ENCODE assay signal across 22 mouse cellular contexts in genomic region chr11:84332384-84332783, GRCm38 (mm10).
DNase-seq lines count a peak whose midpoint lies in the region; ATAC-seq and TF ChIP-seq lines count a peak whose summit lies in the region.
"Had no signal": no experiment of that assay in that cellular context is flagged by ENCODE, and none has a peak within 500 bp of the region (broad histone marks: within the 10 kb centered on the region; RNA-seq: fewer than 3 reads in every experiment).

No protein-coding gene starts in this region.

- no peak overlapping the region for H3K4me2 ChIP-seq in hindbrain, embryonic 13.5 days
- no peak overlapping the region for H3K4me2 ChIP-seq in hindbrain, embryonic 11.5 days (replicated peaks; ENCODE audit: low read depth, low read length)
- no peak overlapping the region for H3K4me2 ChIP-seq in midbrain, embryonic 13.5 days (replicated peaks)
- no peak overlapping the region for H3K4me2 ChIP-seq in midbrain, embryonic 16.5 days (ENCODE audit: low read length)
- H3K4me2 ChIP-seq: embryonic facial prominence, embryonic 15.5 days; forebrain, embryonic 15.5 days had no signal

- H3K4me1 ChIP-seq in hindbrain, embryonic 13.5 days (replicated peaks), result peaks cover 7% of the 10 kb centered on the region; the same call in 1 of the 2 replicates
- H3K4me1 ChIP-seq in hindbrain, embryonic 11.5 days (replicated peaks; ENCODE audit: control insufficient read depth, insufficient read depth, low read length), result no peaks in the 10 kb centered on the region
- H3K4me1 ChIP-seq in midbrain, embryonic 13.5 days (replicated peaks), result peaks cover 8% of the 10 kb centered on the region; the same call in 1 of the 2 replicates
- no peaks in the 10 kb centered on the region for H3K4me1 ChIP-seq in midbrain, embryonic 16.5 days (ENCODE audit: control insufficient read depth, insufficient read depth, low read length)
- no peaks in the 10 kb centered on the region; the same call in 1 of the 2 replicates for H3K4me1 ChIP-seq in spleen, adult 2 months (ENCODE audit: control insufficient read depth, insufficient read depth, insufficient read length)
- no peaks in the 10 kb centered on the region for H3K4me1 ChIP-seq in limb, embryonic 10.5 days
- H3K4me1 ChIP-seq: embryonic facial prominence, embryonic 15.5 days; forebrain, embryonic 10.5 days; forebrain, embryonic 15.5 days; heart, embryonic 10.5 days had no signal

- no peak overlapping the region for H3K4me3 ChIP-seq in hindbrain, embryonic 13.5 days
- H3K4me3 ChIP-seq in hindbrain, embryonic 11.5 days (ENCODE audit: low read depth, low read length), result no peak overlapping the region
- no peak overlapping the region for H3K4me3 ChIP-seq in midbrain, embryonic 13.5 days (replicated peaks)
- H3K4me3 ChIP-seq in midbrain, embryonic 16.5 days (ENCODE audit: low read depth, low read length), result no peak overlapping the region
- H3K4me3 ChIP-seq in spleen, adult 2 months (ENCODE audit: extremely low read depth, insufficient read depth, insufficient read length), result no peak overlapping the region
- no peak overlapping the region for H3K4me3 ChIP-seq in limb, embryonic 10.5 days
- H3K4me3 ChIP-seq: embryonic facial prominence, embryonic 15.5 days; erythroblast, embryonic 14.5 days; forebrain, embryonic 10.5 days; forebrain, embryonic 15.5 days; heart, embryonic 10.5 days had no signal

- no peak for ATAC-seq in hindbrain, embryonic 13.5 days (ENCODE audit: low FRiP score)
- no peak for ATAC-seq in hindbrain, embryonic 11.5 days (ENCODE audit: low FRiP score)
- ATAC-seq in midbrain, embryonic 13.5 days, result no peak
- ATAC-seq in midbrain, embryonic 16.5 days, result no peak
- ATAC-seq: forebrain, embryonic 15.5 days; hindbrain, embryonic 16.5 days had no signal

- peak overlapping the region; percentile 48; the same call in 1 of the 2 replicates for H3K27ac ChIP-seq in hindbrain, embryonic 13.5 days
- H3K27ac ChIP-seq in hindbrain, embryonic 11.5 days (ENCODE audit: low read depth, low read length), result no peak overlapping the region
- H3K27ac ChIP-seq in midbrain, embryonic 13.5 days, result peak overlapping the region; percentile 39; the same call in 1 of the 2 replicates
- H3K27ac ChIP-seq in midbrain, embryonic 16.5 days (ENCODE audit: low read length), result no peak overlapping the region
- H3K27ac ChIP-seq in spleen, adult 2 months (ENCODE audit: insufficient read depth, low read length), result peak overlapping the region; percentile 67
- H3K27ac ChIP-seq in limb, embryonic 10.5 days, result no peak overlapping the region
- H3K27ac ChIP-seq: embryonic facial prominence, embryonic 15.5 days; forebrain, embryonic 10.5 days; forebrain, embryonic 15.5 days; heart, embryonic 10.5 days had no signal

- H3K27me3 ChIP-seq in hindbrain, embryonic 13.5 days, result no peaks in the 10 kb centered on the region
- no peaks in the 10 kb centered on the region for H3K27me3 ChIP-seq in hindbrain, embryonic 11.5 days (ENCODE audit: control insufficient read depth, insufficient read depth, low read length)
- no peaks in the 10 kb centered on the region for H3K27me3 ChIP-seq in midbrain, embryonic 13.5 days
- no peaks in the 10 kb centered on the region for H3K27me3 ChIP-seq in midbrain, embryonic 16.5 days (ENCODE audit: control insufficient read depth, insufficient read depth, low read depth, low read length)
- H3K27me3 ChIP-seq in spleen, adult 2 months (ENCODE audit: control insufficient read depth, insufficient read depth, low read length), result no peaks in the 10 kb centered on the region
- H3K27me3 ChIP-seq in limb, embryonic 10.5 days (ENCODE audit: low read depth, poor library complexity, severe bottlenecking), result no peaks in the 10 kb centered on the region
- H3K27me3 ChIP-seq: embryonic facial prominence, embryonic 15.5 days; forebrain, embryonic 15.5 days had no signal

- H3K9ac ChIP-seq in hindbrain, embryonic 13.5 days, result no peak overlapping the region
- H3K9ac ChIP-seq in hindbrain, embryonic 11.5 days (ENCODE audit: low read depth, low read length), result no peak overlapping the region
- no peak overlapping the region for H3K9ac ChIP-seq in midbrain, embryonic 13.5 days (replicated peaks)
- H3K9ac ChIP-seq in midbrain, embryonic 16.5 days (ENCODE audit: low read depth, low read length), result no peak overlapping the region
- H3K9ac ChIP-seq: embryonic facial prominence, embryonic 15.5 days; forebrain, embryonic 15.5 days had no signal

- H3K36me3 ChIP-seq in hindbrain, embryonic 13.5 days, result no peaks in the 10 kb centered on the region
- no peaks in the 10 kb centered on the region for H3K36me3 ChIP-seq in hindbrain, embryonic 11.5 days (ENCODE audit: control insufficient read depth, insufficient read depth, low read length)
- no peaks in the 10 kb centered on the region; the same call in 1 of the 2 replicates for H3K36me3 ChIP-seq in midbrain, embryonic 13.5 days
- H3K36me3 ChIP-seq in midbrain, embryonic 16.5 days (ENCODE audit: control insufficient read depth, insufficient read depth, low read length), result no peaks in the 10 kb centered on the region
- 0 out of 2 replicates have a peak, but pooled peaks cover 2% of the 10 kb centered on the region for H3K36me3 ChIP-seq in spleen, adult 2 months (ENCODE audit: control insufficient read depth, insufficient read depth, low read length)
- H3K36me3 ChIP-seq in limb, embryonic 10.5 days, result peaks cover 10% of the 10 kb centered on the region; the same call in 1 of the 2 replicates
- H3K36me3 ChIP-seq: forebrain, embryonic 15.5 days had no signal

- TF ChIP-seq POLR2A in spleen, adult 2 months (IDR thresholded peaks at IDR 0.05; ENCODE audit: low read depth, low read length), result no peak

- no peak for DNase-seq in hindbrain, embryonic 11.5 days (ENCODE audit: low spot score)
- DNase-seq in spleen, adult 2 months (ENCODE audit: low read depth in 1 of 2, low spot score in 2 of 2), result no peak
- DNase-seq in spleen, adult 18-20 months, result no peak
- DNase-seq in limb, embryonic 10.5 days (ENCODE audit: low spot score), result no peak
- DNase-seq: adrenal gland, adult 8-10 months; adrenal gland, postnatal 36 days; cerebellum, adult 8-10 months; cerebellum, postnatal 14 days; embryo, embryonic 11 days; gastrocnemius, postnatal 10 days; heart, adult 18-20 months; heart, postnatal 10 days; heart, postnatal 4 days had no signal

- H3K9me3 ChIP-seq in hindbrain, embryonic 13.5 days, result no peaks in the 10 kb centered on the region
- H3K9me3 ChIP-seq in hindbrain, embryonic 11.5 days (ENCODE audit: control insufficient read depth, low read length), result no peaks in the 10 kb centered on the region
- H3K9me3 ChIP-seq in midbrain, embryonic 13.5 days, result no peaks in the 10 kb centered on the region
- H3K9me3 ChIP-seq in midbrain, embryonic 16.5 days (replicated peaks; ENCODE audit: control insufficient read depth, low read length, poor library complexity, severe bottlenecking), result no peaks in the 10 kb centered on the region
- no peaks in the 10 kb centered on the region for H3K9me3 ChIP-seq in limb, embryonic 10.5 days (replicated peaks)
- H3K9me3 ChIP-seq: embryonic facial prominence, embryonic 15.5 days; forebrain, embryonic 10.5 days; forebrain, embryonic 15.5 days; heart, embryonic 10.5 days had no signal

- TF ChIP-seq CTCF in spleen, adult 2 months (IDR thresholded peaks at IDR 0.05; ENCODE audit: extremely low read depth, insufficient read depth, insufficient read length, insufficient replicate concordance), result no peak

Comparison
In these comparisons a context has a peak if more than half of its experiments do, and no peak if none do; other contexts are left out.
1. H3K27ac ChIP-seq: peak in hindbrain, embryonic 13.5 days (single experiment), midbrain, embryonic 13.5 days (single experiment) and spleen, adult 2 months (single experiment); none in hindbrain, embryonic 11.5 days (single experiment), midbrain, embryonic 16.5 days (single experiment) and limb, embryonic 10.5 days (single experiment).